Mouse (Mus musculus): ENCODE measurements around the gene Lrmda.

GRCm38 (mm10) chr14:22089866-22090470, 70.5 kb downstream of the Lrmda start:
- no peak for TF ChIP-seq CTCF (conservative IDR thresholded peaks at IDR 0.05; ENCODE audit: low read length)
- TF ChIP-seq NANOG (IDR thresholded peaks at IDR 0.05; ENCODE audit: borderline replicate concordance, low read length) = no peak
- TF ChIP-seq POU5F1 (IDR thresholded peaks at IDR 0.05; ENCODE audit: borderline replicate concordance, low read length) = no peak
